Mouse (Mus musculus) lung, adult 2 months (tissue): ENCODE measurements at regions not wholly inside any gene's neighbourhood (a gene's known extent, or its start where the extent isn't known, plus 50 kb on each side); places are given as distances from the start of the nearest gene placed in this dataset.

ENCODE experiments used
- CTCF ChIP-seq: fragments of 200-500 bp; IDR thresholded peaks from 2 replicates; pipeline ENCODE4 v1.5.1; 2011; ENCODE audit warnings: mild to moderate bottlenecking, low read length, control low read depth; ENCODE audit not compliant: insufficient read depth
- POLR2A ChIP-seq: fragments of 200-500 bp; IDR thresholded peaks from 2 replicates; pipeline ENCODE4 v1.6.1; 2011; ENCODE audit warnings: low read depth, mild to moderate bottlenecking, control low read depth, low read length, borderline replicate concordance; ENCODE audit errors: extremely low read depth

DNA sequence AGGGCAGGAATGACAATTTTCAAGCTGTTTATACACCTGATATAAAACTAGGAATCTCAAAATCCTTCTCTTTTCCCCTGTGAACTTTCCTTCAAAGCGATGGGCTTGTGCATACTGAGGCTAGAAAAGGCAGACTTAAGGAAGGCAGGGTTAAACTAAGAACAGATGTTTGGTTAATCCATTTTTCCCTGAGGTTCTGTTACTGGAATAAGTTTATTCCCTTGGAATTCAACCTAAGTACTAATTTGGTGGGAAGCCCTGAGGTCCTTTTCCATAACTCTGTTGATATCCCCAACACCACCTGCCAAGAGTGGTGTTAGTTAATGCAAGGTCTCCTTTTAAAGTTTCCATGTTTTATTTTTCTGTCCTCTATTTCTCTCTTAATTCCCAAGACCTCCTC is 512.5 kb upstream of the Adam34 start:
- TF ChIP-seq CTCF (no peak), POLR2A (no peak)
